In the genomic region with DNA sequence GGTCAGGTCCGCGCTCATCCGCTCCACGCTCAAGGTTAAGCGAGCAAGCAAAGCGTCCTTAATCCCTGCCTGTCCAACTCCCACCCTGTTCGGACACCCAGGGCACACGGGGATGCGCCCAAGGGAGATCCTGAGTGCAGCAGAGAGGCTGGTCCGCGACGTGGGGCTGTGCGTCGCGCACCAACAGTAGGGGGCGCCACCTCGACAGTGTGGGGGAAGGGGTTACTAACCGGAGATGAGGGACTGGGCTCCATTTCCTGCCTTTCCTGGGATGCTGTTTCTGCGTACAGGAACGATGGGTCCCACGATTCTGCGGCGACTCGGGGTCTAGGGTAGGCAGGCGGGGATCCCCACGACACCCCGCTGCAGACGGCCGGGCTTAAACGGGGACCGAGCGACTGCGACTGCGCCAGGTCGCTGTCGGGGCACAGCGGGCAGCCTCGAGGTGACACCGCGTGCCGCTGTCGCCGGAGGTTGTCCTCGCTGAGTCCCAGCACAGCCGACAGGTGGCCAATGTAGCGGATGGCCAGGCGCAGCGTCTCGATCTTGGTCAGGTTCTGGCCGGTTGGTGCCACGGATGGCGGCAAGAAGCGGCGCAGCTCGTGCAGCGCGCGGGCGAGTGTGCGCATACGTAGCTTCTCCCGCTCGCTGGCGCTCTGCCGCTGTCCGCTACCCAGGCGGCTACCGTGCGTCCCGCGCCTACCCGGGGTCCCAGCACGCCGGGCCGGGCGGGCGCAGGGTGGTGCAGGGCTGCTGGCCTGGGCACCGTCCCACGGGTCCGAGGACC, we compare ENCODE assay signal across 7 mouse cellular contexts. TPM values are rescaled to one million over a fixed set of nuclear protein-coding genes. Genes with fewer than 3 reads are reported as not detected.
A peak's percentile ranks its signal among the peaks of the same experiment; 100 is the strongest.
DNase-seq lines count a peak whose midpoint lies in the region; ATAC-seq lines count a peak whose summit lies in the region.

No protein-coding gene starts in this region.

- under 1% methylated on average over 76 of the region's 80 CpGs for WGBS in kidney, embryonic 15.5 days
- under 1% methylated on average over 80 of the region's 80 CpGs for WGBS in stomach, embryonic 15.5 days

- peak overlapping the region; percentile 54 for H3K4me3 ChIP-seq in brown adipose tissue, adult 24 weeks (ENCODE audit: insufficient read depth, low read depth, low read length)
- H3K4me3 ChIP-seq in kidney, embryonic 15.5 days (replicated peaks) = peak overlapping the region; percentile 48
- H3K4me3 ChIP-seq in stomach, embryonic 15.5 days (replicated peaks) = peak overlapping the region; percentile 46

- H3K4me2 ChIP-seq in kidney, embryonic 15.5 days = peak overlapping the region; percentile 92
- H3K4me2 ChIP-seq in stomach, embryonic 15.5 days = peak overlapping the region; percentile 90

- peak; percentile 19 for DNase-seq in right cerebral cortex, postnatal 25 days
- no peak for DNase-seq in right cerebral cortex, adult 2 months (ENCODE audit: low spot score in 2 of 2)
- DNase-seq in forelimb bud, embryonic 11.5 days (ENCODE audit: low read depth, low spot score) = peak; percentile 33
- DNase-seq in lung, postnatal 14 days = peak; percentile 44

- H3K4me1 ChIP-seq in brown adipose tissue, adult 24 weeks (ENCODE audit: control insufficient read depth, insufficient read depth, insufficient read length, low read length) = 0 out of 2 replicates have a peak, but pooled peaks cover 3% of the 10 kb centered on the region
- H3K4me1 ChIP-seq in kidney, embryonic 15.5 days = peaks cover 21% of the 10 kb centered on the region
- H3K4me1 ChIP-seq in stomach, embryonic 15.5 days = peaks cover 13% of the 10 kb centered on the region

- no peaks in the 10 kb centered on the region for H3K9me3 ChIP-seq in kidney, embryonic 15.5 days (replicated peaks)
- H3K9me3 ChIP-seq in stomach, embryonic 15.5 days = no peaks in the 10 kb centered on the region

- peak; percentile 38; the same call in 1 of the 2 replicates for ATAC-seq in kidney, embryonic 15.5 days (replicated peaks; ENCODE audit: low FRiP score)
- no peak; the same call in none of the 2 replicates for ATAC-seq in stomach, embryonic 15.5 days (ENCODE audit: insufficient read depth, low FRiP score, low read depth)

- peaks cover 69% of the 10 kb centered on the region for H3K27me3 ChIP-seq in kidney, embryonic 15.5 days
- peaks cover 50% of the 10 kb centered on the region for H3K27me3 ChIP-seq in stomach, embryonic 15.5 days (replicated peaks)

- H3K36me3 ChIP-seq in kidney, embryonic 15.5 days = no peaks in the 10 kb centered on the region
- no peaks in the 10 kb centered on the region for H3K36me3 ChIP-seq in stomach, embryonic 15.5 days

- no peak overlapping the region for H3K27ac ChIP-seq in brown adipose tissue, adult 24 weeks (replicated peaks; ENCODE audit: low read depth, low read length)
- no peak overlapping the region for H3K27ac ChIP-seq in kidney, embryonic 15.5 days
- no peak overlapping the region for H3K27ac ChIP-seq in stomach, embryonic 15.5 days

- H3K9ac ChIP-seq in kidney, embryonic 15.5 days = peak overlapping the region; percentile 30; the same call in 1 of the 2 replicates
- no peak overlapping the region for H3K9ac ChIP-seq in stomach, embryonic 15.5 days

RNA-seq across cellular contexts. Expression of a gene that starts 0.8 kb away (rescaled TPM):
- polyA plus RNA-seq in brown adipose tissue, adult 24 weeks (2012; ENCODE audit: insufficient read depth, insufficient read length, missing spikeins) = not detected in 2 replicates
- polyA plus RNA-seq in kidney, embryonic 15.5 days (2015; fragmentation: Nextera tagmentation; extraction: Ambion mirVana) = not detected in 2 replicates
- polyA plus RNA-seq in stomach, embryonic 15.5 days (2015; fragmentation: Nextera tagmentation; extraction: Ambion mirVana) = 0.13 and 0.21 TPM in 2 replicates

RNA-seq across cellular contexts. Expression of a gene that starts 17.7 kb away (rescaled TPM):
- not detected in 2 replicates for polyA plus RNA-seq in brown adipose tissue, adult 24 weeks (2012; ENCODE audit: insufficient read depth, insufficient read length, missing spikeins)
- 0.82 and 1.5 TPM in 2 replicates for polyA plus RNA-seq in kidney, embryonic 15.5 days (2015; fragmentation: Nextera tagmentation; extraction: Ambion mirVana)
- polyA plus RNA-seq in stomach, embryonic 15.5 days (2015; fragmentation: Nextera tagmentation; extraction: Ambion mirVana) = 1.4 and 1.9 TPM in 2 replicates

RNA-seq across cellular contexts. Expression of a gene that starts 49.9 kb away (rescaled TPM):
- 5.8 and 6.6 TPM in 2 replicates for polyA plus RNA-seq in brown adipose tissue, adult 24 weeks (2012; ENCODE audit: insufficient read depth, insufficient read length, missing spikeins)
- 0.39 and 0.55 TPM in 2 replicates for polyA plus RNA-seq in kidney, embryonic 15.5 days (2015; fragmentation: Nextera tagmentation; extraction: Ambion mirVana)
- polyA plus RNA-seq in stomach, embryonic 15.5 days (2015; fragmentation: Nextera tagmentation; extraction: Ambion mirVana) = 0.26 and 0.35 TPM in 2 replicates

RNA-seq across cellular contexts. Expression of a gene that starts 49.9 kb away (rescaled TPM):
- polyA plus RNA-seq in brown adipose tissue, adult 24 weeks (2012; ENCODE audit: insufficient read depth, insufficient read length, missing spikeins) = 71.2 and 78.9 TPM in 2 replicates
- polyA plus RNA-seq in kidney, embryonic 15.5 days (2015; fragmentation: Nextera tagmentation; extraction: Ambion mirVana) = 11.4 and 12.2 TPM in 2 replicates
- polyA plus RNA-seq in stomach, embryonic 15.5 days (2015; fragmentation: Nextera tagmentation; extraction: Ambion mirVana) = 9.3 and 11.8 TPM in 2 replicates

Comparison
In these comparisons a context has a peak if more than half of its experiments do, and no peak if none do; other contexts are left out.
1. DNase-seq: peak in right cerebral cortex, postnatal 25 days (single experiment), forelimb bud, embryonic 11.5 days (single experiment) and lung, postnatal 14 days (single experiment); none in right cerebral cortex, adult 2 months (0 of 2).
2. Peak in every context shown above with its lines, with median percentiles within 50 percentile points of each other: H3K4me3 ChIP-seq.